Mouse (Mus musculus): Measurements from ENCODE around the gene Dntt. TPM values are rescaled to one million over a fixed set of nuclear protein-coding genes. Genes with fewer than 3 reads are reported as not detected.

The Dntt gene
- polyA plus RNA-seq, 1 experiment = 343 TPM

GRCm38 (mm10) chr19:41091901-41092300 is 62.8 kb downstream of the Dntt start:
- WGBS = 88% methylated on average over 2 of the region's 2 CpGs
- no peaks in the 10 kb centered on the region; the same call in 1 of the 2 replicates for H3K4me1 ChIP-seq (ENCODE audit: control insufficient read depth, insufficient read depth, low read length)
- TF ChIP-seq CTCF (IDR thresholded peaks at IDR 0.05; ENCODE audit: insufficient read depth, low read depth, low read length) (no peak), POLR2A (IDR thresholded peaks at IDR 0.05; ENCODE audit: insufficient read depth, low read depth, low read length) (no peak)
- H3K27ac ChIP-seq (ENCODE audit: insufficient read depth, low read depth, low read length) = no peak overlapping the region
- no peak overlapping the region for H3K4me3 ChIP-seq (ENCODE audit: insufficient read depth, low read depth, low read length)

GRCm38 (mm10) chr19:41097038-41097437 is 68.0 kb downstream of the Dntt start:
- TF ChIP-seq POLR2A (IDR thresholded peaks at IDR 0.05; ENCODE audit: insufficient read depth, low read depth, low read length) (no peak), CTCF (IDR thresholded peaks at IDR 0.05; ENCODE audit: insufficient read depth, low read depth, low read length) (no peak)
- H3K27ac ChIP-seq (ENCODE audit: insufficient read depth, low read depth, low read length) = no peak overlapping the region
- peaks cover 5% of the 10 kb centered on the region for H3K4me1 ChIP-seq (ENCODE audit: control insufficient read depth, insufficient read depth, low read length)
- no peak overlapping the region for H3K4me3 ChIP-seq (ENCODE audit: insufficient read depth, low read depth, low read length)
- WGBS = 71% methylated on average over 4 of the region's 4 CpGs

- Histone ChIP-seq H3K4me3 (ENCODE audit: insufficient read depth, low read depth, low read length) (no peak overlapping the region), H3K4me1 (ENCODE audit: control insufficient read depth, insufficient read depth, low read length) (peaks cover 5% of the 10 kb centered on the region), H3K27ac (ENCODE audit: insufficient read depth, low read depth, low read length) (no peak overlapping the region)
- no peak for TF ChIP-seq POLR2A (IDR thresholded peaks at IDR 0.05; ENCODE audit: insufficient read depth, low read depth, low read length)
- TF ChIP-seq CTCF (IDR thresholded peaks at IDR 0.05; ENCODE audit: insufficient read depth, low read depth, low read length) = no peak
- 51% methylated on average over 7 of the region's 7 CpGs for WGBS
These were observed 71.8 kb downstream of the Dntt start for GRCm38 (mm10) chr19:41100863-41101262.

GRCm38 (mm10) chr19:41101390-41101789 is 72.3 kb downstream of the Dntt start:
- WGBS = 51% methylated on average over 8 of the region's 8 CpGs
- peaks cover 5% of the 10 kb centered on the region for H3K4me1 ChIP-seq (ENCODE audit: control insufficient read depth, insufficient read depth, low read length)
- H3K27ac ChIP-seq (ENCODE audit: insufficient read depth, low read depth, low read length) = no peak overlapping the region
- no peak overlapping the region for H3K4me3 ChIP-seq (ENCODE audit: insufficient read depth, low read depth, low read length)
- TF ChIP-seq CTCF (IDR thresholded peaks at IDR 0.05; ENCODE audit: insufficient read depth, low read depth, low read length) (no peak), POLR2A (IDR thresholded peaks at IDR 0.05; ENCODE audit: insufficient read depth, low read depth, low read length) (no peak)

- Histone ChIP-seq H3K27ac (ENCODE audit: insufficient read depth, low read depth, low read length) (no peak overlapping the region), H3K4me1 (ENCODE audit: control insufficient read depth, insufficient read depth, low read length) (peaks cover 5% of the 10 kb centered on the region), H3K4me3 (ENCODE audit: insufficient read depth, low read depth, low read length) (no peak overlapping the region)
- TF ChIP-seq CTCF (IDR thresholded peaks at IDR 0.05; ENCODE audit: insufficient read depth, low read depth, low read length) = no peak
- WGBS = 37% methylated on average over 8 of the region's 8 CpGs
These were observed 75.8 kb downstream of the Dntt start for GRCm38 (mm10) chr19:41104922-41105321.

- 80% methylated on average over 8 of the region's 8 CpGs for WGBS
- TF ChIP-seq CTCF (IDR thresholded peaks at IDR 0.05; ENCODE audit: insufficient read depth, low read depth, low read length) (no peak), POLR2A (IDR thresholded peaks at IDR 0.05; ENCODE audit: insufficient read depth, low read depth, low read length) (no peak)
- Histone ChIP-seq H3K27ac (ENCODE audit: insufficient read depth, low read depth, low read length) (no peak overlapping the region), H3K4me1 (ENCODE audit: control insufficient read depth, insufficient read depth, low read length) (no peaks in the 10 kb centered on the region), H3K4me3 (ENCODE audit: insufficient read depth, low read depth, low read length) (no peak overlapping the region)
These were observed 78.5 kb downstream of the Dntt start for GRCm38 (mm10) chr19:41107530-41107929.

- TF ChIP-seq POLR2A (IDR thresholded peaks at IDR 0.05; ENCODE audit: insufficient read depth, low read depth, low read length) = no peak
- TF ChIP-seq CTCF (IDR thresholded peaks at IDR 0.05; ENCODE audit: insufficient read depth, low read depth, low read length) = no peak
- WGBS = 41% methylated on average over 7 of the region's 7 CpGs
- no peak overlapping the region for H3K4me3 ChIP-seq (ENCODE audit: insufficient read depth, low read depth, low read length)
- H3K4me1 ChIP-seq (ENCODE audit: control insufficient read depth, insufficient read depth, low read length) = no peaks in the 10 kb centered on the region
- no peak overlapping the region for H3K27ac ChIP-seq (ENCODE audit: insufficient read depth, low read depth, low read length)
These were observed 79.6 kb downstream of the Dntt start for GRCm38 (mm10) chr19:41108666-41109065.

Other genes starting within 250 kb of the Dntt start
- gene Ccnj, start 198.0 kb upstream of the Dntt start, polyA plus RNA-seq (2012; ENCODE audit: insufficient read depth, insufficient read length, low replicate concordance, missing spikeins) = not detected in 2 replicates
- gene Zfp518a, start 134.6 kb upstream of the Dntt start, polyA plus RNA-seq (2012; ENCODE audit: insufficient read depth, insufficient read length, low replicate concordance, missing spikeins) = not detected in 2 replicates
- not detected in 2 replicates for gene Blnk, start 34.7 kb upstream of the Dntt start, polyA plus RNA-seq (2012; ENCODE audit: insufficient read depth, insufficient read length, low replicate concordance, missing spikeins)
- gene Opalin, start 47.8 kb downstream of the Dntt start, polyA plus RNA-seq (2012; ENCODE audit: insufficient read depth, insufficient read length, low replicate concordance, missing spikeins) = not detected in 2 replicates
- not detected in 2 replicates for gene Tll2, start 177.6 kb downstream of the Dntt start, polyA plus RNA-seq (2012; ENCODE audit: insufficient read depth, insufficient read length, low replicate concordance, missing spikeins)
- 56.4 and 131 TPM in 2 replicates for gene Tm9sf3, start 234.7 kb downstream of the Dntt start, polyA plus RNA-seq (2012; ENCODE audit: insufficient read depth, insufficient read length, low replicate concordance, missing spikeins)

All from olfactory bulb, adult 2 months (tissue).